Mouse (Mus musculus) intestine, embryonic 15.5 days (tissue): ENCODE data around the gene Nr1h4. TPM values are rescaled to one million over a fixed set of nuclear protein-coding genes. Genes with fewer than 3 reads are reported as not detected.

Experiments used
- ATAC-seq: fragments of 200-750 bp; cut with Nextera tagmentation; 2 replicates; pipeline ENCODE4 v1.8.0; 2017; ENCODE audit warnings: moderate TSS enrichment, moderate library complexity
- H3K27ac ChIP-seq: fragments of 300-500 bp; sonication (generic); 2 replicates; pipeline ENCODE4 v1.5.1; 2015; ENCODE audit warnings: mild to moderate bottlenecking, inconsistent platforms
- H3K27me3 ChIP-seq: fragments of 300-500 bp; sonication (generic); replicated peaks from 2 replicates; pipeline ENCODE4 v1.6.1; 2015; ENCODE audit warnings: inconsistent platforms
- H3K36me3 ChIP-seq: fragments of 300-500 bp; sonication (generic); 2 replicates; pipeline ENCODE4 v1.6.1; 2015; ENCODE audit warnings: inconsistent platforms
- H3K4me1 ChIP-seq: fragments of 300-500 bp; sonication (generic); replicated peaks from 2 replicates; pipeline ENCODE4 v1.6.1; 2015; ENCODE audit warnings: inconsistent platforms
- H3K4me2 ChIP-seq: fragments of 300-500 bp; sonication (generic); replicated peaks from 2 replicates; pipeline ENCODE4 v1.6.1; 2015; ENCODE audit warnings: mild to moderate bottlenecking, inconsistent platforms
- H3K4me3 ChIP-seq: fragments of 300-500 bp; sonication (generic); replicated peaks from 2 replicates; pipeline ENCODE4 v1.5.1; 2015; ENCODE audit warnings: inconsistent platforms
- H3K9ac ChIP-seq: fragments of 300-500 bp; sonication (generic); 2 replicates; pipeline ENCODE4 v1.6.1; 2015; ENCODE audit warnings: inconsistent platforms
- H3K9me3 ChIP-seq: fragments of 300-500 bp; sonication (generic); 2 replicates; pipeline ENCODE4 v1.6.1; 2016; ENCODE audit warnings: inconsistent platforms
- WGBS: fragments of 180-500 bp; shearing (Covaris S2); methylation state at CpG from one replicate; pipeline ENCODE4 v1.1.7; 2015; 5-methylcytosine and 5-hydroxymethylcytosine counted together
- polyA plus RNA-seq: library from polyadenylated mRNA; unstranded; fragments of >200 nt; fragmentation: Nextera tagmentation; extraction: Ambion mirVana; gene quantifications from 2 replicates; pipeline ENCODE4 v1.2.1, GENCODE M21; 2015

Nr1h4 gene
- polyA plus RNA-seq, 1 experiment from 2014 or later: 55.1 TPM

DNA sequence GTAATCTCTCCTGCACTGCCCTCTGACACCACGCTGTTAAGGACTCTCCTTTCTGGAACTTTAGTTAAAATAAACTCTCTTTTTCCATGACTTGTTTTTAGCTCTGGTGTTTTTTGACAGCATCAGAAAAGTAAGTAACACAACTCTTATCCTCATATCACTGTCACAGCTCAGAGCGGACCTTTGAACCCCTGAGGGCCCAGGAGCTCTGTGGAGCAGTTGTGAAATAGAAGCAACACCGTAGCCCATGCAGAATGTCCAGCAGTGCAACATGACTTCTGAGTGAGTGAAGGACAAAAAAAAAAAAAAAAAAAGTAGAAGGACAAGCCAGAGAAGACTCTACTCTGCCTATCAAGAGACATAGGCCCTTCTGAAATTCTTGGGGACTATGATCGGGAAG lies 14.2 kb downstream of the Nr1h4 start:
- peak; percentile 81 for ATAC-seq
- 67% methylated on average over 4 of the region's 4 CpGs for WGBS
- Histone ChIP-seq H3K27me3 (no peaks in the 10 kb centered on the region), H3K4me2 (no peak overlapping the region), H3K4me3 (no peak overlapping the region), H3K9ac (no peak overlapping the region), H3K36me3 (no peaks in the 10 kb centered on the region), H3K27ac (peak overlapping the region; percentile 62), H3K9me3 (no peaks in the 10 kb centered on the region), H3K4me1 (no peaks in the 10 kb centered on the region)

DNA sequence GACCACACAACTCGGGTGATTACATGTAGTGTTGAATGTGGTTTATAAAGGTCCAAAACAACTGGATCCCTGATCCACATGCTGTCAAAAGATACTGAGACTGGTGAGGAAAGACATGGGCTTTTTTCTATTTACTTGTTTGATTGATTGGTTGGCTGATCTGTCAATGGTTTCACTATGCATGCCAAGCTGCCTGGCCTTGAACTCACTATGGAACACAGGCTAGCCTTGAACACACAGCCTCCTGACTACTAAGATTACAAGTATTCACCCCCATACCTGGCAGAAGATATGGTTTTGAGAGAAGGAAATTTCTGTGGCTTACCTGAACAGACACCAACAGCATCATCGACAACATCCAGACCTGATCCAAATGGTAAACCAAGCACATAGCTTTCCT lies 15.0 kb downstream of the Nr1h4 start:
- H3K9me3 ChIP-seq: no peaks in the 10 kb centered on the region
- no peaks in the 10 kb centered on the region for H3K4me1 ChIP-seq
- no peak overlapping the region for H3K4me2 ChIP-seq
- no peaks in the 10 kb centered on the region for H3K27me3 ChIP-seq
- H3K9ac ChIP-seq: no peak overlapping the region
- no peak overlapping the region for H3K27ac ChIP-seq
- no peak overlapping the region for H3K4me3 ChIP-seq
- ATAC-seq: no peak
- H3K36me3 ChIP-seq: no peaks in the 10 kb centered on the region
- 78% methylated on average over 2 of the region's 2 CpGs for WGBS

DNA sequence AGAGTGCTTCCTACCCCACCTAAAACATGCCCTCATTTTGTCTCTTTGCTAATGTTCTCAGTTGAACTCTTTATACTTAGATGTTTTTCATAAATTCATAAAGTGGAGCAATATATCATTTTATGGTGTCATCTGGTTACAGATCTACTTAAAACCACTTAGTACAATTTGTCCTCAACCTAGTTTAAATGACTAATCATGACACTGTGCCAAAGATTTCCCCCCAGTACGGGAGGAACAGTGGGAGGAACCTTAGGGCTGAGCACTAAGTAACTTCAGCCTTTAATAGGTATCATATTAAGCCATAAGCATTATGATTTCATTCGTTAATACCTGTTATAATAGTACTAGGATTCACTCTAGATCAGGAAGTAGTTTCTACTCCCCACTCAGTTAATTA lies 17.6 kb downstream of the Nr1h4 start:
- H3K27ac ChIP-seq: no peak overlapping the region
- no peaks in the 10 kb centered on the region for H3K27me3 ChIP-seq
- H3K4me2 ChIP-seq: no peak overlapping the region
- 58% methylated on average over 2 of the region's 2 CpGs for WGBS
- H3K4me3 ChIP-seq: no peak overlapping the region
- H3K9me3 ChIP-seq: no peaks in the 10 kb centered on the region
- no peak overlapping the region for H3K9ac ChIP-seq
- no peak for ATAC-seq
- no peaks in the 10 kb centered on the region for H3K36me3 ChIP-seq
- no peaks in the 10 kb centered on the region for H3K4me1 ChIP-seq

DNA sequence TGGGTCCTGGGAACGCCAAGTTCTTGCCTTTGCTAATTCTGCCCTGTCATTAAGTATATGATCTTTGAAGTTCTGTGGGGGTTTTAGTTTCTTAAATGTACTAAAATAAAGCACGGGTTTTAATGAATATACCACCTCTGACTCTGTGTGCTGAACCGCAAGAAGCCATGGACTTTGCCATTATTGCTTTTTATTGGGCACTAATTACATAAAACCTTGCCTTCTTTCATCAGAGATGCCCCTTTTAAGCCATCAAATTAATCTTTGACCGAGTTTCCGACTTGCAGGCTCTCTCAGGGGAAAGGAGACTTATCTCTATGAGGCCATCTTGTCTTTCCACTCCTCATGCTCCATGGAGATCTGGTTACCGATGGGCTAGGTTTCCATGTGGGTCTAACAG lies 20.8 kb downstream of the Nr1h4 start:
- Histone ChIP-seq H3K36me3 (no peaks in the 10 kb centered on the region), H3K27me3 (no peaks in the 10 kb centered on the region), H3K9me3 (no peaks in the 10 kb centered on the region), H3K4me1 (no peaks in the 10 kb centered on the region), H3K27ac (0 out of 2 replicates have a peak overlapping the region, but pooled peaks have one; percentile 17), H3K4me2 (no peak overlapping the region), H3K4me3 (no peak overlapping the region), H3K9ac (no peak overlapping the region)
- 58% methylated on average over 6 of the region's 6 CpGs for WGBS
- ATAC-seq: 0 out of 2 replicates have a peak, but pooled peaks have one; percentile 34

DNA sequence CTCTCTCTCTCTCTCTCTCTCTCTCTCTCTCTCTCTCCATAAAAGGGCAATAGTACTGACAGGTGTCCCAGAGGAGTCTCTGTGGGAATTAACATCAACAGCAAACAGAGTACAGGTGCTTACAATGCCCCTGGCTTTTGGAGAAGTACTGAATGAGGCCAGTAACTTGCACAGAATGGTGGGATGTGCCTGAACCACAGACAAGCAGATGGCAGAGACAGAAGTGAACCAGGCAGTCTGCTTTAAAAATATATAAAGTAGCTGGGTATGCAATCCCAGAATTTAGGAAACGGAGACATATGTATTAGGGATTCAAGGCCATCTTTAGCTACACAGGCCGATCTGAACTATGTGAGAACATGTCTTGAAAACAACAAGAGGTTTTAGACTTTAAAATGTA lies 22.8 kb downstream of the Nr1h4 start:
- Histone ChIP-seq H3K4me3 (no peak overlapping the region), H3K36me3 (no peaks in the 10 kb centered on the region), H3K27me3 (no peaks in the 10 kb centered on the region), H3K4me1 (no peaks in the 10 kb centered on the region), H3K27ac (no peak overlapping the region), H3K9me3 (no peaks in the 10 kb centered on the region), H3K9ac (no peak overlapping the region), H3K4me2 (no peak overlapping the region)
- WGBS: 89% methylated on average over 2 of the region's 2 CpGs
- no peak for ATAC-seq

DNA sequence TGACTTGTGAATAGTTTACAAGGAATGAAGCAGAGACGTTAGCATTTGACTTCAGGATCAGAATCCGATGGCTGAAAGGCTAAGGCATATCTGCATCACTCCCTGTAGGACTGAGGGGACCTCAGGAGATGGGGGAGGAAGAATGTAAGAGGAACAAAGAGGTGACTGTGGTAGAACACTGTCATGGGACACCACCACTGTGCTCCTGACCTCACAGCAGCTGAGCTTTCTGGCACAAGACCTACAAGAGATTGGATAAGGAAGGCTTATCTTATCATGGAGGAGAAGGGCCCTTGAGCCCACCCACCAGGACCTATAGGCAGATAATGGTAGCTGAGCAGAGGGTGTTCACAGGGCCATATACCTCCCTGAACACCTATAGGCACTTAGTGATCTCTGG lies 24.8 kb downstream of the Nr1h4 start:
- Histone ChIP-seq H3K4me1 (no peaks in the 10 kb centered on the region), H3K9ac (no peak overlapping the region), H3K36me3 (no peaks in the 10 kb centered on the region), H3K27me3 (no peaks in the 10 kb centered on the region), H3K4me2 (no peak overlapping the region), H3K27ac (peak overlapping the region; percentile 54; the same call in 1 of the 2 replicates), H3K4me3 (no peak overlapping the region), H3K9me3 (no peaks in the 10 kb centered on the region)
- peak; percentile 35 for ATAC-seq
- WGBS: 63% methylated on average over 2 of the region's 2 CpGs

DNA sequence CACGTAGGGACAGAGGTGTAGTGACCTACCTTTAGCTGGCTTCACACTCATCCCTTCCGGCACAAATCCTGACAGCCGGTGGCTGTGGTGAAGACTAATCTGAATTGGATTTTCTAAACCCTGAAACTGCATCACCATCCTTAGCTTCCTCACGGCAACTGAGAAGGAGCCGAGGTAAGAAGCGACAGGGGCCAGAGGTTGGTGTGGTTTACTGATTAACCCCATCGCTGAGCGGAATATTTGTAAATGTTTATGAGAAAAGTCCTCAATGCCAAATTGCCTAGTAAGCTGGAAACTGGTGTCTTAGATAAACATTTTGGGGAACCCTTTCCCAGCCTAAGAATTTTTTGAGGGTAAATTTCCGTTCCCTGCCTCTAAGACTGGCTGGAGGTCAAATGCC lies 26.9 kb downstream of the Nr1h4 start:
- Histone ChIP-seq H3K4me1 (no peaks in the 10 kb centered on the region), H3K27ac (peak overlapping the region; percentile 69), H3K9me3 (no peaks in the 10 kb centered on the region), H3K4me3 (peak overlapping the region; percentile 38), H3K4me2 (peak overlapping the region; percentile 35), H3K9ac (peak overlapping the region; percentile 31; the same call in 1 of the 2 replicates), H3K36me3 (no peaks in the 10 kb centered on the region), H3K27me3 (no peaks in the 10 kb centered on the region)
- 21% methylated on average over 9 of the region's 9 CpGs for WGBS
- ATAC-seq: peak; percentile 53

DNA sequence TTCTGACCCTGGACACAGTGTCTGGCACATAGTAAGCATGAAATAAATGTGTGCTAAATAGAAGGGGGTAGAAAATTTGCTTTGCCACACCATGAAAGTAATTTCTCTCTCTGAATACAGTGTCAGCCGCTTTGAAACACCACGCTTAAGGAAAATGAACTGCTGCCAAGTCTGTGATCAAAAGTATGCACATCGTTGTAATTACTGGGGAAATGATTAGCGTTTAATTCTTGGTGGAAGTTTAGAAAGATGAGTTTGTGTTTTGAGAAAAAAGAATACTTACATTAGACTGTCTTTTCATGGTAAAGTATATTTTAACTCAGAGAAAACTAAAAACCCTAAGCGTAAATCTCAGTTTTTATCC lies 27.8 kb downstream of the Nr1h4 start:
- no peak overlapping the region for H3K9ac ChIP-seq
- 50% methylated on average over 5 of the region's 5 CpGs for WGBS

DNA sequence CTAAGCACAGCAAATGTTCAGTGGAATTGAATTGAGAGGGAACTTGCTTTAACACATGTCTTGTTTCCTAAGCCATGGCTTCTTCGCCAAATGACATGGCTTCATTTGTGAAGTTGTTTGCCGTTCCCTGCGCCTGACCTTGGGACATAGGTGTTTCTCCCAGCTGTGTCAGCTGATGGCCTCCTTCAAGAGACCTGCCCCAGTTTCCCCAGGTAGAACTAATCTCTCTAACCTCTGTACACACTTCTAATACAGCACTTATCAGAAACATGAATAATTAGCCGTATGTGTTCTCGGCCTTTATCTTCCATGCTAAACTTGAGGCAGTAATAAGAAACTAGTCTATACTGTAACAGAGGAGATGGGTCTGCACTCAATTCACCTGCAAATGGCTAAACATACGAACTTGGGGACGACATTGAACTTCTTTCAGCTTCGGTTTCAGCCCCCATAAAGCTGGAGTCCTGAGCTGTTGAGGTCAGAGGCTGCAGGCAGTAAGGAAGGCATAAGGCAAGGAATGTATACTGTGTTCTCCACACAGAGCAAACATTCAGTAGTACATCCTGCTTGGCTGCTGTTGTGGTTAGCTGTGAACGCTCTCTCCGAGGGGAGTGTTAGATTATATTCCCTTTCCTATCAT lies 28.3 kb downstream of the Nr1h4 start:
- H3K4me3 ChIP-seq: peak overlapping the region; percentile 10
- peak overlapping the region; percentile 78 for H3K27ac ChIP-seq
- WGBS: 42% methylated on average over 10 of the region's 10 CpGs
- H3K27me3 ChIP-seq: no peaks in the 10 kb centered on the region
- H3K4me1 ChIP-seq: no peaks in the 10 kb centered on the region
- peak; percentile 86 for ATAC-seq
- no peaks in the 10 kb centered on the region for H3K9me3 ChIP-seq
- peak overlapping the region; percentile 42 for H3K4me2 ChIP-seq
- H3K36me3 ChIP-seq: no peaks in the 10 kb centered on the region
- H3K9ac ChIP-seq: no peak overlapping the region

More for the DNA sequence above, 27.8 kb downstream of the Nr1h4 start:
- H3K36me3 ChIP-seq: no peaks in the 10 kb centered on the region
- no peak for ATAC-seq
- no peaks in the 10 kb centered on the region for H3K27me3 ChIP-seq
- no peaks in the 10 kb centered on the region for H3K4me1 ChIP-seq
- H3K4me3 ChIP-seq: peak overlapping the region; percentile 10
- peak overlapping the region; percentile 78 for H3K27ac ChIP-seq
- peak overlapping the region; percentile 42 for H3K4me2 ChIP-seq
- H3K9me3 ChIP-seq: no peaks in the 10 kb centered on the region

DNA sequence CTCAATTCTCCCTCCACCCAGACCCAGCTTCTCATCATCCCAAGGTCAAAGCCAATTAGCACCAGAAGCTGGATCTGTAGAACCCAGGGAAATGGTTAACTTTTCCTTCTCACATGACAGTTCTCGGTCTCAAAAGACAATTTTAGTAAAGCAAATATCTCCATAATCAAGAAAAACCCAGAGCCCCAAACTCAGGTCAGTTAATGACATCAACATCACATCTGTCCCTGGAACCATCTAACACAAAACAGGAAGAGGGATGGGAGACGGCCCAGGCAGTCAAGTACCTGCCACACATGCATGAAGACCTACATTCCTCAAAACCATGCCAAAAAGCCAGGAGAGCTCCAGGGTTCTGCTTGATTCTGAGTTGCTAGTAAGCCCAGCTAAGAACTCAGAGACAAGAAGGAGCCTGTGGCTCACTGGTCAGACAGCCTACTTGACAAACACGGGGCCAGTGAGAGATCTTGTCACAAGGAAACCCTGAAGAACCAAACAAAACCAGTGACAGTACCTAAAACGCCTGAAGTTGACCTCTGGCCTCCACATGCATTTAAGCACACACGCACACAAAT lies 30.3 kb downstream of the Nr1h4 start:
- Histone ChIP-seq H3K4me2 (peak overlapping the region; percentile 42), H3K36me3 (no peaks in the 10 kb centered on the region), H3K27me3 (no peaks in the 10 kb centered on the region), H3K27ac (no peak overlapping the region), H3K4me1 (no peaks in the 10 kb centered on the region), H3K4me3 (0 out of 2 replicates have a peak overlapping the region, but pooled peaks have one; percentile 5), H3K9ac (no peak overlapping the region), H3K9me3 (no peaks in the 10 kb centered on the region)
- no peak for ATAC-seq
- WGBS: 58% methylated on average over 5 of the region's 5 CpGs

DNA sequence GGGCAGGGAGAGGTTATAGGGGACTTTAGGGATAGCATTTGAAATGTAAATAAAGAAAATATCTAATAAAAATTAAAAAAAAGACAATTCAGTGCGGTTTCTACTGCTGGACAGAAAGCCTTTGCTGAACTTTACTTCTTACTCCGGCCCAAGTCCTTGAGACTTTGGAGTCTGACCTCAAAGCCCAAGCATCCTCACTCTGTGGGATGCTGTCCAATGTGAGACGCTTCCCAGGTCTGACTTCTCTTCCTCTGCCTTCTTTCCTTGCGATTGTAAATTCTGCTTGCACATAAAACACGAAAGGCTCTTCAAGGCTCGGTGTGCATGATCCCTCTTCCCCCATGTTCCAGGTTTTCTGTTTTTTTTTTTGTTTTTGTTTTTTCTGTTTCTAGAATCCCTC lies 31.5 kb downstream of the Nr1h4 start:
- Histone ChIP-seq H3K36me3 (no peaks in the 10 kb centered on the region), H3K4me1 (no peaks in the 10 kb centered on the region), H3K9ac (no peak overlapping the region), H3K4me3 (no peak overlapping the region), H3K27me3 (no peaks in the 10 kb centered on the region), H3K9me3 (no peaks in the 10 kb centered on the region), H3K4me2 (no peak overlapping the region), H3K27ac (no peak overlapping the region)
- WGBS: 67% methylated on average over 6 of the region's 6 CpGs
- ATAC-seq: no peak

DNA sequence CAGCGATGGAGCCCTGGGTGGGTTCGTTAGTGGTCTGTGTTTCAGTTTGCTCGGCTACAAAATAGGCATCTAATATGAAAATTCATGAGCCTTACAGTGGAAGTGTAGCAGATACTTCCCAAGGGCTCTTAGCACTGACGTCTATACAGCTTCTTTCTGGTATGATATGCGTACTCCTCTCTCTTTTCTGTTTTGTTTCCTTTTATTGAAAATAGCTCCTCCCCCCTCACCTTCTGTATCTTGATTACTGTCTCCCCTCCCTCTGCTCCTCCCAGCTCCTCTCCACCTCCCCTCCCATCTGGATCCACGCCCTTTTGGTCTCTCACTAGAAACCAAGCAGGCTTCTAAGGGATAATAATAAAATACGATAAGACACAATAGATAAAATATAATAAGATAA lies 37.8 kb downstream of the Nr1h4 start:
- Histone ChIP-seq H3K36me3 (no peaks in the 10 kb centered on the region), H3K4me1 (no peaks in the 10 kb centered on the region), H3K27ac (no peak overlapping the region), H3K4me3 (no peak overlapping the region), H3K4me2 (no peak overlapping the region), H3K9me3 (no peaks in the 10 kb centered on the region), H3K9ac (no peak overlapping the region), H3K27me3 (no peaks in the 10 kb centered on the region)
- ATAC-seq: peak; percentile 70
- WGBS: 63% methylated on average over 7 of the region's 7 CpGs

DNA sequence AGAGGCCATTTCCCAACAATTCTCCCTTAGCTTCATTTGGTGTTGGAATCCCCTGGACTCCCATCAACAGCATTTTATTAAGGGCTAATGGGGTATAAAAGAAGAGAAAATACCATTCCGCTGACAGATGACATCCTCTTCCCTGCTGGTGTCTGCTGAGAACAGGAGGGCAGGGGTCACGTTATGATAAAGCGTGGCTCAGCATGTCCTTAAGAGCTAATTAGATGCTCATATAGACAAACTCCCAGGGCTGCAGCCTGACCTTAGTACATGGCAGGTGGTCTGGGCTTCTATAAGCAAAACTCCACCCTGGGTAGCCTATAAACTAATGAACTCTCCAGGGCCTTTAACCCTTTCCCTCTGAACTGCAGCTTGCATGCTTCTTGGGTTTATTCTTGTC lies 42.1 kb downstream of the Nr1h4 start:
- Histone ChIP-seq H3K4me2 (no peak overlapping the region), H3K36me3 (no peaks in the 10 kb centered on the region), H3K27ac (no peak overlapping the region), H3K9ac (no peak overlapping the region), H3K4me3 (no peak overlapping the region), H3K4me1 (no peaks in the 10 kb centered on the region), H3K9me3 (no peaks in the 10 kb centered on the region), H3K27me3 (no peaks in the 10 kb centered on the region)
- ATAC-seq: no peak
- whole genome bisulfite sequencing: 36% methylated on average over 3 of the region's 3 CpGs
